Mouse (Mus musculus): ENCODE measurements around the gene Cyp2a5.

DNA sequence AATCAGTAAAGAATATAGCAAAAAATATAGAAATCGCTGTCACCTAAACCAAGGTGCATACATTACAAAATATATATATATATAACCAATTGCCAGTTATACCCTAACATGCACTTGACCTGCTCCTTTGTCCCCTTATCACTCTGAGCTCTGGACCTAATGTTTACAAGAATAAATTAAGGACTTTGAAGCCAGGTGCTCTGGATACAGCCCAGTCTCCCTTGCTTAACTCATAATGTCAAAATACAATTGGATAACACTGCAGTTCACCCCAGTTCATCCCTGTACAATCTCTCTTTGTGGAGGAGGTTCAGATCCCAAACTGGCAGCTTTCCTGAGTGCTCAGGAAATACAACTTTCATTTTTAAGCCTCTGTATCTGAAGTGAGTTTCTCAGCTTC is 34.1 kb upstream of the Cyp2a5 start:
- no peak for TF ChIP-seq CTCF (IDR thresholded peaks at IDR 0.05; ENCODE audit: low read depth)
- no peak for TF ChIP-seq EP300 (optimal IDR thresholded peaks at IDR 0.05)

Data from stomach, postnatal 0 days (tissue).